Mouse (Mus musculus) myocyte (in vitro differentiated cells): Measurements from ENCODE around the gene Pnpla5.

Source experiments
- CEBPB ChIP-seq: IDR thresholded peaks from 2 replicates; pipeline ENCODE4 v1.6.1; 2011; ENCODE audit warnings: mild to moderate bottlenecking, moderate library complexity; ENCODE audit not compliant: poor library complexity, insufficient read depth, severe bottlenecking
- E2F4 ChIP-seq: IDR thresholded peaks from one replicate; pipeline ENCODE4 v1.6.1; 2011; ENCODE audit warnings: mild to moderate bottlenecking, control low read depth, moderate library complexity; ENCODE audit not compliant: insufficient read depth
- MAX ChIP-seq: IDR thresholded peaks from one replicate; pipeline ENCODE4 v1.6.1; 2011; ENCODE audit warnings: low read depth, mild to moderate bottlenecking, control low read depth
- MYOD1 ChIP-seq, 3 experiments: IDR thresholded peaks; one replicate each; pipeline ENCODE4 v1.6.1; 2011; ENCODE audit warnings: control low read depth in 2 of 3, low read depth in 2 of 3, mild to moderate bottlenecking in 2 of 3, moderate library complexity in 1 of 3; ENCODE audit not compliant: insufficient read length in 2 of 3, control insufficient read depth in 1 of 3
- MYOG ChIP-seq, 3 experiments: IDR thresholded peaks; one replicate each; pipeline ENCODE4 v1.6.1; 2011; ENCODE audit warnings: control low read depth in 2 of 3, low read depth in 2 of 3, mild to moderate bottlenecking in 2 of 3; ENCODE audit not compliant: insufficient read length in 2 of 3, control insufficient read depth in 1 of 3, insufficient read depth in 1 of 3
- POLR2A ChIP-seq: IDR thresholded peaks from one replicate; pipeline ENCODE4 v1.6.1; 2011; ENCODE audit warnings: low read depth, mild to moderate bottlenecking, control low read depth, moderate library complexity; ENCODE audit not compliant: insufficient read length
- POLR2AphosphoS2 ChIP-seq: IDR thresholded peaks from one replicate; pipeline ENCODE4 v1.6.1; 2011; ENCODE audit warnings: low read depth, control low read depth; ENCODE audit not compliant: insufficient read length
- REST ChIP-seq: IDR thresholded peaks from one replicate; pipeline ENCODE4 v1.6.1; 2011; ENCODE audit warnings: mild to moderate bottlenecking, control low read depth, moderate library complexity; ENCODE audit not compliant: insufficient read depth, insufficient read length
- TCF12 ChIP-seq: IDR thresholded peaks from one replicate; pipeline ENCODE4 v1.6.1; 2011; ENCODE audit warnings: mild to moderate bottlenecking, control low read depth; ENCODE audit not compliant: poor library complexity, insufficient read depth, severe bottlenecking
- TCF3 ChIP-seq: IDR thresholded peaks from one replicate; pipeline ENCODE4 v1.6.1; 2011; ENCODE audit warnings: low read depth, control low read depth; ENCODE audit not compliant: insufficient read length
- USF1 ChIP-seq: IDR thresholded peaks from one replicate; pipeline ENCODE4 v1.6.1; 2011; ENCODE audit warnings: low read depth, mild to moderate bottlenecking, control low read depth, moderate library complexity

DNA sequence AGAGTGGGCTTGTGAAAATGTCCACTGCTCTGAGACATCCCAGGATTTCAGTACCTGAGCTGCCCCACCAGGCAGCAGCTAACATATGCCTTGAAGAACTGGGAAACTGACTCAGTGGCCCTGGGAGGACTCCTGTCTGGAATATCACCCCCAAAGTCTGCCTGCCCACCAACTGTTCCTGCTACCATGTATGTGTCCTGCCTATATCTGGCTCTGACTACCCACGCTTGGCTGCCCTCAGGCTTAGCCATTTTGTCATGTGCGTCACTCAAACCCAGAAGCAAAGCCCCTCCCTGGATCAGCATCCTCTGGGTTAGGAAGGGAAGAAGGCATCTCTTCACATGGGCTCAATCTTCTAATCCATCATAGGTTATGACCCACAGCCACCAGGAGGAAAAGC lies 43.5 kb downstream of the Pnpla5 start:
- TF ChIP-seq POLR2A (no peak), MAX (no peak), REST (no peak), TCF12 (no peak), MYOG (IDR thresholded peaks at IDR 0.05; ENCODE audit: control insufficient read depth in 1 of 3, insufficient read depth in 1 of 3, insufficient read length in 2 of 3, low read depth in 2 of 3) (no peak), MYOD1 (IDR thresholded peaks at IDR 0.05; ENCODE audit: control insufficient read depth in 1 of 3, insufficient read length in 2 of 3, low read depth in 2 of 3) (no peak), E2F4 (no peak), USF1 (no peak), POLR2AphosphoS2 (no peak), CEBPB (no peak), TCF3 (no peak)
